Mouse (Mus musculus): ENCODE measurements around the gene Atg14. TPM values are rescaled to one million over a fixed set of nuclear protein-coding genes. Genes with fewer than 3 reads are reported as not detected.

Atg14 gene
- polyA plus RNA-seq, 1 experiment: 10.4 TPM

- H3K27ac ChIP-seq (ENCODE audit: insufficient read depth, low read length): no peak overlapping the region
- no peak overlapping the region for H3K4me3 ChIP-seq (ENCODE audit: insufficient read depth, low read length)
- no peak for TF ChIP-seq POLR2A (IDR thresholded peaks at IDR 0.05; ENCODE audit: low read depth, low read length)
- TF ChIP-seq CTCF (IDR thresholded peaks at IDR 0.05; ENCODE audit: borderline replicate concordance, insufficient read depth, low read length): peak; percentile 74; the same call in 1 of the 2 replicates
- H3K4me1 ChIP-seq (ENCODE audit: control insufficient read depth, insufficient read depth, low read length): peaks cover 8% of the 10 kb centered on the region
Observed at GRCm38 (mm10) chr14:47529019-47529418, 41.4 kb downstream of the Atg14 start.

- TF ChIP-seq CTCF (IDR thresholded peaks at IDR 0.05; ENCODE audit: borderline replicate concordance, insufficient read depth, low read length): no peak
- no peak for TF ChIP-seq POLR2A (IDR thresholded peaks at IDR 0.05; ENCODE audit: low read depth, low read length)
- no peak overlapping the region for H3K27ac ChIP-seq (ENCODE audit: insufficient read depth, low read length)
- no peak overlapping the region for H3K4me3 ChIP-seq (ENCODE audit: insufficient read depth, low read length)
Observed at GRCm38 (mm10) chr14:47528293-47528692, 42.2 kb downstream of the Atg14 start.

GRCm38 (mm10) chr14:47527833-47528232 is 42.6 kb downstream of the Atg14 start:
- Histone ChIP-seq H3K27ac (ENCODE audit: insufficient read depth, low read length) (no peak overlapping the region), H3K4me1 (ENCODE audit: control insufficient read depth, insufficient read depth, low read length) (no peaks in the 10 kb centered on the region; the same call in 1 of the 2 replicates), H3K4me3 (ENCODE audit: insufficient read depth, low read length) (no peak overlapping the region)
- TF ChIP-seq CTCF (IDR thresholded peaks at IDR 0.05; ENCODE audit: borderline replicate concordance, insufficient read depth, low read length) (no peak), POLR2A (IDR thresholded peaks at IDR 0.05; ENCODE audit: low read depth, low read length) (no peak)

More at GRCm38 (mm10) chr14:47528293-47528692, 42.2 kb downstream of the Atg14 start:
- peaks cover 3% of the 10 kb centered on the region; the same call in 1 of the 2 replicates for H3K4me1 ChIP-seq (ENCODE audit: control insufficient read depth, insufficient read depth, low read length)

- TF ChIP-seq POLR2A (IDR thresholded peaks at IDR 0.05; ENCODE audit: low read depth, low read length) (no peak), CTCF (IDR thresholded peaks at IDR 0.05; ENCODE audit: borderline replicate concordance, insufficient read depth, low read length) (no peak)
- Histone ChIP-seq H3K27ac (ENCODE audit: insufficient read depth, low read length) (no peak overlapping the region), H3K4me1 (ENCODE audit: control insufficient read depth, insufficient read depth, low read length) (no peaks in the 10 kb centered on the region), H3K4me3 (ENCODE audit: insufficient read depth, low read length) (no peak overlapping the region)
Observed at GRCm38 (mm10) chr14:47525861-47526260, 44.6 kb downstream of the Atg14 start.

- Histone ChIP-seq H3K27ac (ENCODE audit: insufficient read depth, low read length) (no peak overlapping the region), H3K4me3 (ENCODE audit: insufficient read depth, low read length) (no peak overlapping the region), H3K4me1 (ENCODE audit: control insufficient read depth, insufficient read depth, low read length) (no peaks in the 10 kb centered on the region)
- TF ChIP-seq POLR2A (IDR thresholded peaks at IDR 0.05; ENCODE audit: low read depth, low read length): no peak
- TF ChIP-seq CTCF (IDR thresholded peaks at IDR 0.05; ENCODE audit: borderline replicate concordance, insufficient read depth, low read length): no peak
Observed at GRCm38 (mm10) chr14:47525374-47525773, 45.1 kb downstream of the Atg14 start.

GRCm38 (mm10) chr14:47522301-47522700 is 48.1 kb downstream of the Atg14 start:
- TF ChIP-seq POLR2A (IDR thresholded peaks at IDR 0.05; ENCODE audit: low read depth, low read length) (no peak), CTCF (IDR thresholded peaks at IDR 0.05; ENCODE audit: borderline replicate concordance, insufficient read depth, low read length) (no peak)
- no peak overlapping the region for H3K4me3 ChIP-seq (ENCODE audit: insufficient read depth, low read length)
- peaks cover under 1% of the 10 kb centered on the region for H3K4me1 ChIP-seq (ENCODE audit: control insufficient read depth, insufficient read depth, low read length)
- H3K27ac ChIP-seq (ENCODE audit: insufficient read depth, low read length): no peak overlapping the region

GRCm38 (mm10) chr14:47521609-47522008 is 48.8 kb downstream of the Atg14 start:
- TF ChIP-seq POLR2A (IDR thresholded peaks at IDR 0.05; ENCODE audit: low read depth, low read length) (no peak), CTCF (IDR thresholded peaks at IDR 0.05; ENCODE audit: borderline replicate concordance, insufficient read depth, low read length) (no peak)
- Histone ChIP-seq H3K4me3 (ENCODE audit: insufficient read depth, low read length) (no peak overlapping the region), H3K4me1 (ENCODE audit: control insufficient read depth, insufficient read depth, low read length) (peaks cover 6% of the 10 kb centered on the region), H3K27ac (ENCODE audit: insufficient read depth, low read length) (no peak overlapping the region)

- TF ChIP-seq CTCF (IDR thresholded peaks at IDR 0.05; ENCODE audit: borderline replicate concordance, insufficient read depth, low read length) (no peak), POLR2A (IDR thresholded peaks at IDR 0.05; ENCODE audit: low read depth, low read length) (no peak)
- no peak overlapping the region for H3K27ac ChIP-seq (ENCODE audit: insufficient read depth, low read length)
- peaks cover 6% of the 10 kb centered on the region for H3K4me1 ChIP-seq (ENCODE audit: control insufficient read depth, insufficient read depth, low read length)
- H3K4me3 ChIP-seq (ENCODE audit: insufficient read depth, low read length): no peak overlapping the region
Observed at GRCm38 (mm10) chr14:47520751-47521449, 49.5 kb downstream of the Atg14 start.

- H3K27ac ChIP-seq (ENCODE audit: insufficient read depth, low read length): no peak overlapping the region
- H3K4me3 ChIP-seq (ENCODE audit: insufficient read depth, low read length): no peak overlapping the region
- TF ChIP-seq CTCF (IDR thresholded peaks at IDR 0.05; ENCODE audit: borderline replicate concordance, insufficient read depth, low read length) (no peak), POLR2A (IDR thresholded peaks at IDR 0.05; ENCODE audit: low read depth, low read length) (no peak)
- H3K4me1 ChIP-seq (ENCODE audit: control insufficient read depth, insufficient read depth, low read length): peaks cover 9% of the 10 kb centered on the region
Observed at GRCm38 (mm10) chr14:47518619-47519018, 51.8 kb downstream of the Atg14 start.

- Histone ChIP-seq H3K4me3 (ENCODE audit: insufficient read depth, low read length) (no peak overlapping the region), H3K27ac (ENCODE audit: insufficient read depth, low read length) (peak overlapping the region; percentile 49), H3K4me1 (ENCODE audit: control insufficient read depth, insufficient read depth, low read length) (peaks cover 9% of the 10 kb centered on the region)
- TF ChIP-seq CTCF (IDR thresholded peaks at IDR 0.05; ENCODE audit: borderline replicate concordance, insufficient read depth, low read length) (no peak), POLR2A (IDR thresholded peaks at IDR 0.05; ENCODE audit: low read depth, low read length) (no peak)
Observed at GRCm38 (mm10) chr14:47516755-47517154, 53.7 kb downstream of the Atg14 start.
